Mouse (Mus musculus): ENCODE measurements around the gene Csnk1g2. TPM values are rescaled to one million over a fixed set of nuclear protein-coding genes. Genes with fewer than 3 reads are reported as not detected.
A peak's percentile ranks its signal among the peaks of the same experiment; 100 is the strongest.

The Csnk1g2 gene
- polyA plus RNA-seq, 3 experiments from 2014 or later: 11.7 to 16.3 (median 13.2) TPM

DNA sequence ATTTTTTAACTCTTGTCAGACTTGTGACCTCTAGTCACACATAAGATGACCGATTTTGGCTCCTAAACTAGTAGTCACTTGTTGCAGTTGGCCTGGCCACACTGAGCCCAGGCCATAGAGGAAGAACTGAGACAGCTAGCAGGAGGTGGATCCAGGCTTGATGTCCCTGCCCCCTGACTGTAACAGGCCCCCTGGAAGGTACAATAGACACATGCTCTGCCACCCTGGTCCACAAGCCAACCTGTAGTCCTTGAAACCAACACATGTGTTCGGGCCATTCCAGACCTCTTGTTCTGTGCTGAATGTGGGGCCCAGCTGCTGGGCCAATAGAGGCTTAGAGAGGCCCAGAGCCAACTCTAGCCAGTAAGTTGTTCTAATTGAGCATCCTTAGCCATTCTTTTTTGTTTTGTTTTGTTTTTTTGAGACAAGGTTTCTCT, 57.6 kb downstream of the Csnk1g2 start:
- no peak for ATAC-seq

DNA sequence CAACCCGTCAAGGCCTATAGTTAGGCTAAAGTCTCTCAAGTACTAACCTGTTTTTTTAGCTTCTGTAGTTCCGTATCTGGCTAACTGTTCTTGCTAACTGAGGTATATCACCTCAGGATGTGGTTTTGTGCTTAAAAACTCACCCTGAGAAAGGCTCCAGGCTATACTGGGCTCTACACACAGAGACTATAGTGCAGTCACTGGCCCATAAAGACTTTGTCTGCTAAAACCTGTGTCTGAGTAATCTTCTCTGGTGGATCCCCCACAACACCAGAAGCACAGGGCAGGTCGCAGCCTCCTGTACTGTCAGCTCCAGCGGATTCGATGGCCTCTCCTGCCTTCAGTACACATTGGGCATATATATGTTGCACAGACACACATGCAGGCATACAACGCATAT, 59.4 kb downstream of the Csnk1g2 start:
- ATAC-seq: peak; percentile 42

GRCm38 (mm10) chr10:80683647-80684046, 61.0 kb downstream of the Csnk1g2 start:
- no peak for ATAC-seq

DNA sequence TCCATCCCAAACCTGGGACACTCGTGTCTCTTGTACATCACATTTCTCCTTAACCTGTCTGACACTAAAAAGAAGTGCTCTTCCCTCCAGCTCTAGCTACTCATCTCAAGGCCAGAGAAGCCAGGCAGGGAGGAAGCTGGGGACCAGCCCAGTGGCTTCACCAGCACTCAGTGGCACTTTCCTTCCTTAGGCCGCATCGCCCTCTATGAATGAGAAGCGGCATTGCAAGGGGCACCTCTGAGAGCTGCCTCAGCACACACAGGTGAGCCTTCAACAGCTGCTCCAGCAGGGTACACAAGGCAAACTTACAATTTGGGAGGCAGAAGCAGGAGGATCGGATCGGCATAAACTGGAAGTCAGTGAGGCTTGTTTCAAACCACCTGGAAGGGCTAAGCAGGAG, 61.6 kb downstream of the Csnk1g2 start:
- ATAC-seq: peak; percentile 53

GRCm38 (mm10) chr10:80684984-80685383, 62.3 kb downstream of the Csnk1g2 start:
- no peak for ATAC-seq

DNA sequence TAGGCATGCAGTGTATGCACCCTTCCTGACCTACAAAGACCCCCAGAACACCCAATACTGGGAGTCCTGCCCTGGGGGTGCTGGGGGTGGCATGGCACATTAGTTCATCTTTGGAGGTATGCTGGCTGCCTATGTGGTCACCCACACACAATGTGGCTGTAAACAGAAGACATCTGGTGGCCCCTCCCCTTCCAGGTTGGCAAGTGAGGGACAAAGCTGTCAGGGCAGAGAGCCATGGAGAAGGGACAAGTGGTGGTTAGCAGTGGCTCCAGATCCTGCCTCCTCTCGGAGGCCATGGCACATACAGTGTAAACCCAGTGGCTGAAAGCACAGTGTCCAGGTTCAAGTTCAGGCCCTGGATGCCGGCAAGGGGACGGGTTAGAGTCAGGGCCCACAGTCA, 64.0 kb downstream of the Csnk1g2 start:
- ATAC-seq: no peak

DNA sequence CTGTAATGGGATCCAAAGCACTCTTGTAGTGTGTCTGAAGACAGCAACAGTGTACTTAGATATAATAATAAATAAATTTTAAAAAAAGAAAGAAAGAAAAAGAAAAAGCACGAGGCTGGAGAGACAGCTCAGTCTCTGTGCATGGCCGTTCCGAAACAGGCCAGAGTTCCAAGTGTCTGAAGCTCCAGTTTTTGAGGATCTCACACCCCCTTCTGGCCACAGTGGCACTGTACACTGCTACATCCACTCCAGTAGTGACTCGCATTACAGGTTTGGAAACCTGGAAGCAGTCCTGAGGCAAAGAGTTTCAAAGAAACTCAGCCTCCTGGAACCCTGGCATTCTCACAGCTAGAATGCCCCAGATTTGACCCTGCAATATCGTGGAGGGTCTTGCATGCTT, 65.2 kb downstream of the Csnk1g2 start:
- ATAC-seq: peak; percentile 49

Other genes starting within 250 kb of the Csnk1g2 start
- gene Mex3d, start 235.2 kb upstream of the Csnk1g2 start, polyA plus RNA-seq (2017; shearing (Covaris generic)): 1 to 10 TPM in 1 of 3 experiments, under 1 TPM in 2; 0.79 to 1.3 (median 0.79) TPM
- gene Mbd3, start 223.3 kb upstream of the Csnk1g2 start, polyA plus RNA-seq (2017; shearing (Covaris generic)): 10 to 100 TPM; 19.2 to 30.4 (median 25.9) TPM
- gene Uqcr11, start 216.0 kb upstream of the Csnk1g2 start, polyA plus RNA-seq (2017; shearing (Covaris generic)): 100 to 1,000 TPM; 289 to 335 (median 330) TPM
- gene Tcf3, start 189.2 kb upstream of the Csnk1g2 start, polyA plus RNA-seq (2017; shearing (Covaris generic)): 1 to 10 TPM; 6.7 to 8.2 (median 7.9) TPM
- not detected for gene Onecut3, start 128.0 kb upstream of the Csnk1g2 start, polyA plus RNA-seq (2017; shearing (Covaris generic))
- not detected for gene Atp8b3, start 83.7 kb upstream of the Csnk1g2 start, polyA plus RNA-seq (2017; shearing (Covaris generic))
- gene Rexo1, start 61.3 kb upstream of the Csnk1g2 start, polyA plus RNA-seq (2017; shearing (Covaris generic)): 10 to 100 TPM; 11.3 to 18.6 (median 14.9) TPM
- 1 to 10 TPM; 6.3 to 7.1 (median 6.8) TPM for gene Klf16, start 45.5 kb upstream of the Csnk1g2 start, polyA plus RNA-seq (2017; shearing (Covaris generic))
- 10 to 100 TPM in 2 of 3 experiments, 1 to 10 TPM in 1; 8.6 to 12.0 (median 11.4) TPM for gene Abhd17a, start 32.5 kb upstream of the Csnk1g2 start, polyA plus RNA-seq (2017; shearing (Covaris generic))
- gene Scamp4, start 20.0 kb upstream of the Csnk1g2 start, polyA plus RNA-seq (2017; shearing (Covaris generic)): 100 to 1,000 TPM in 2 of 3 experiments, 10 to 100 TPM in 1; 96.2 to 110 (median 108) TPM
- gene Adat3, start 20.0 kb upstream of the Csnk1g2 start, polyA plus RNA-seq (2017; shearing (Covaris generic)): 1 to 10 TPM; 2.6 to 4.2 (median 3.1) TPM
- 1 to 10 TPM; 5.3 to 8.4 (median 8.3) TPM for gene Gm49322, start 16.8 kb upstream of the Csnk1g2 start, polyA plus RNA-seq (2017; shearing (Covaris generic))
- gene Btbd2, start 34.2 kb downstream of the Csnk1g2 start, polyA plus RNA-seq (2017; shearing (Covaris generic)): 10 to 100 TPM in 1 of 3 experiments, 1 to 10 TPM in 2; 3.4 to 10.4 (median 9.2) TPM
- gene Mknk2, start 55.3 kb downstream of the Csnk1g2 start, polyA plus RNA-seq (2017; shearing (Covaris generic)): 10 to 100 TPM; 50.3 to 61.4 (median 50.9) TPM
- gene Mob3a, start 79.1 kb downstream of the Csnk1g2 start, polyA plus RNA-seq (2017; shearing (Covaris generic)): 100 to 1,000 TPM; 190 to 248 (median 240) TPM
- 100 to 1,000 TPM in 2 of 3 experiments, 10 to 100 TPM in 1; 71.4 to 109 (median 107) TPM for gene Izumo4, start 79.3 kb downstream of the Csnk1g2 start, polyA plus RNA-seq (2017; shearing (Covaris generic))
- gene Ap3d1, start 119.4 kb downstream of the Csnk1g2 start, polyA plus RNA-seq (2017; shearing (Covaris generic)): 10 to 100 TPM; 20.9 to 33.0 (median 29.8) TPM
- gene Dot1l, start 132.4 kb downstream of the Csnk1g2 start, polyA plus RNA-seq (2017; shearing (Covaris generic)): 10 to 100 TPM; 10.9 to 23.4 (median 15.3) TPM
- 10 to 100 TPM; 12.1 to 22.6 (median 17.8) TPM for gene Sf3a2, start 175.4 kb downstream of the Csnk1g2 start, polyA plus RNA-seq (2017; shearing (Covaris generic))
- gene Plekhj1, start 175.8 kb downstream of the Csnk1g2 start, polyA plus RNA-seq (2017; shearing (Covaris generic)): 100 to 1,000 TPM; 127 to 149 (median 146) TPM
- not detected for gene Amh, start 182.4 kb downstream of the Csnk1g2 start, polyA plus RNA-seq (2017; shearing (Covaris generic))
- not detected for gene Jsrp1, start 190.7 kb downstream of the Csnk1g2 start, polyA plus RNA-seq (2017; shearing (Covaris generic))
- gene Oaz1, start 203.8 kb downstream of the Csnk1g2 start, polyA plus RNA-seq (2017; shearing (Covaris generic)): 1,000 to 10,000 TPM; 1,680 to 2,431 (median 2,240) TPM
- gene Lingo3, start 221.2 kb downstream of the Csnk1g2 start, polyA plus RNA-seq (2017; shearing (Covaris generic)): not detected
- 100 to 1,000 TPM; 144 to 210 (median 202) TPM for gene Lsm7, start 232.4 kb downstream of the Csnk1g2 start, polyA plus RNA-seq (2017; shearing (Covaris generic))
- 10 to 100 TPM in 2 of 3 experiments, 1 to 10 TPM in 1; 9.6 to 15.0 (median 12.1) TPM for gene Sppl2b, start 232.4 kb downstream of the Csnk1g2 start, polyA plus RNA-seq (2017; shearing (Covaris generic))
- not detected for gene Tmprss9, start 249.0 kb downstream of the Csnk1g2 start, polyA plus RNA-seq (2017; shearing (Covaris generic))

Data from inflammation-experienced regulatory T-cells, adult 6 months (primary cell).